Mouse (Mus musculus) heart, adult 2 months (tissue): ENCODE results near the gene Sccpdh. TPM values are rescaled to one million over a fixed set of nuclear protein-coding genes. Genes with fewer than 3 reads are reported as not detected.

Experiments used
- DNase-seq, 2 experiments: peaks; one replicate each; pipeline ENCODE4 v3.0.0; 2021
- H3K27ac ChIP-seq: fragments of 200-600 bp; 2 replicates; pipeline ENCODE4 v1.8.1; 2022
- H3K27me3 ChIP-seq: fragments of 200-500 bp; 2 replicates; pipeline ENCODE4 v1.6.1; 2012; ENCODE audit warnings: mild to moderate bottlenecking, low read length, inconsistent platforms, mixed read lengths; ENCODE audit not compliant: control insufficient read depth, insufficient read depth
- H3K36me3 ChIP-seq: fragments of 200-500 bp; 2 replicates; pipeline ENCODE4 v1.6.1; 2012; ENCODE audit warnings: low read length, inconsistent platforms; ENCODE audit not compliant: control insufficient read depth, insufficient read depth
- H3K4me1 ChIP-seq: fragments of 200-500 bp; 2 replicates; pipeline ENCODE4 v1.6.1; 2011; ENCODE audit warnings: low read length; ENCODE audit not compliant: control insufficient read depth, insufficient read depth
- H3K4me3 ChIP-seq: fragments of 200-600 bp; 2 replicates; pipeline ENCODE4 v1.8.1; 2022
- H3K79me2 ChIP-seq: fragments of 200-500 bp; replicated peaks from 2 replicates; pipeline ENCODE4 v1.6.1; 2012; ENCODE audit warnings: mild to moderate bottlenecking, inconsistent platforms, low read length, moderate library complexity, mixed read lengths; ENCODE audit not compliant: control insufficient read depth, insufficient read depth
- H3K9ac ChIP-seq: fragments of 200-500 bp; 2 replicates; pipeline ENCODE4 v1.6.1; 2012; ENCODE audit warnings: low read depth, mild to moderate bottlenecking, control low read depth, inconsistent platforms, low read length, mixed read lengths
- CTCF ChIP-seq: fragments of 200-600 bp; IDR thresholded peaks from 2 replicates; pipeline ENCODE4 v1.8.1; 2022; ENCODE audit warnings: antibody characterized with exemption, mild to moderate bottlenecking, moderate library complexity
- EP300 ChIP-seq: fragments of 200-500 bp; IDR thresholded peaks from 2 replicates; pipeline ENCODE4 v1.6.1; 2011; ENCODE audit warnings: low read depth, low read length, control low read depth; ENCODE audit not compliant: insufficient read depth
- POLR2A ChIP-seq: fragments of 200-500 bp; IDR thresholded peaks from 2 replicates; pipeline ENCODE4 v1.6.1; 2011; ENCODE audit warnings: mild to moderate bottlenecking, low read depth, low read length, control low read depth; ENCODE audit not compliant: insufficient read depth
- WGBS: fragments of 180-500 bp; shearing (Covaris S2); methylation state at CpG from one replicate; pipeline ENCODE4 v1.1.7; 2018; 5-methylcytosine and 5-hydroxymethylcytosine counted together
- intact Hi-C: fragments of 180-260 bp; cut with DNase I; formaldehyde crosslinking; loops from one replicate; pipeline ENCODE4 v1.15.1; 2025
- polyA plus RNA-seq: library from polyadenylated mRNA; depleted of rRNA; stranded (reverse); fragments of >200 nt; gene quantifications from 2 replicates; pipeline ENCODE4 v1.2.3, GENCODE M21; 2012
- total RNA-seq, 2 experiments: library from RNA; stranded (reverse); gene quantifications; 2 replicates each; pipeline ENCODE4 v1.2.3; 2021

Sccpdh gene
- total and polyA plus RNA-seq, 3 experiments: 23.6 to 49.4 (median 47.9) TPM

- 88% methylated on average over 5 of the region's 5 CpGs for WGBS
- H3K27ac ChIP-seq: no peak overlapping the region
- no peaks in the 10 kb centered on the region for H3K36me3 ChIP-seq
- no peak overlapping the region for H3K9ac ChIP-seq
- no peak for TF ChIP-seq EP300
- TF ChIP-seq CTCF: no peak
- no peak for TF ChIP-seq POLR2A
- intact Hi-C loops: no loop called here
- H3K27me3 ChIP-seq: no peaks in the 10 kb centered on the region
- peak in 1 of 2 experiments; percentile 9 for DNase-seq
- H3K4me3 ChIP-seq: no peak overlapping the region
- H3K4me1 ChIP-seq: peaks cover 1% of the 10 kb centered on the region; the same call in 1 of the 2 replicates
- no peaks in the 10 kb centered on the region for H3K79me2 ChIP-seq
Observed at GRCm38 (mm10) chr1:179651224-179651623, 16.8 kb upstream of the Sccpdh start.

- H3K79me2 ChIP-seq: no peaks in the 10 kb centered on the region
- no peak for DNase-seq
- no peaks in the 10 kb centered on the region; the same call in 1 of the 2 replicates for H3K4me1 ChIP-seq
- H3K27me3 ChIP-seq: no peaks in the 10 kb centered on the region
- no peaks in the 10 kb centered on the region for H3K36me3 ChIP-seq
- no peak overlapping the region for H3K4me3 ChIP-seq
- TF ChIP-seq POLR2A (no peak), EP300 (no peak), CTCF (no peak)
- WGBS: 82% methylated on average over 5 of the region's 5 CpGs
- intact Hi-C loops: no loop called here
- H3K9ac ChIP-seq: no peak overlapping the region
- no peak overlapping the region for H3K27ac ChIP-seq
Observed at GRCm38 (mm10) chr1:179663065-179663464, 4.9 kb upstream of the Sccpdh start.

GRCm38 (mm10) chr1:179664309-179664930 lies 3.6 kb upstream of the Sccpdh start:
- Histone ChIP-seq H3K36me3 (peaks cover 2% of the 10 kb centered on the region; the same call in 1 of the 2 replicates), H3K4me1 (peaks cover 2% of the 10 kb centered on the region), H3K9ac (no peak overlapping the region), H3K27me3 (no peaks in the 10 kb centered on the region), H3K79me2 (no peaks in the 10 kb centered on the region), H3K4me3 (no peak overlapping the region), H3K27ac (no peak overlapping the region)
- WGBS: 78% methylated on average over 4 of the region's 4 CpGs
- TF ChIP-seq EP300: no peak
- TF ChIP-seq POLR2A: no peak
- TF ChIP-seq CTCF: no peak
- intact Hi-C loops: no loop called here
- no peak for DNase-seq

GRCm38 (mm10) chr1:179666971-179667370 lies 1.0 kb upstream of the Sccpdh start:
- 79% methylated on average over 2 of the region's 2 CpGs for WGBS
- intact Hi-C loops: no loop called here
- TF ChIP-seq EP300: no peak
- no peak for TF ChIP-seq POLR2A
- TF ChIP-seq CTCF: no peak
- H3K4me1 ChIP-seq: peaks cover 2% of the 10 kb centered on the region
- no peaks in the 10 kb centered on the region for H3K79me2 ChIP-seq
- H3K27ac ChIP-seq: no peak overlapping the region
- DNase-seq: no peak
- H3K36me3 ChIP-seq: peaks cover 3% of the 10 kb centered on the region; the same call in 1 of the 2 replicates
- H3K27me3 ChIP-seq: no peaks in the 10 kb centered on the region
- no peak overlapping the region for H3K4me3 ChIP-seq
- H3K9ac ChIP-seq: no peak overlapping the region

GRCm38 (mm10) chr1:179667450-179667849 lies 560 bp upstream of the Sccpdh start:
- TF ChIP-seq POLR2A: no peak
- TF ChIP-seq CTCF: no peak
- TF ChIP-seq EP300: no peak
- peak overlapping the region; percentile 77 for H3K27ac ChIP-seq
- H3K79me2 ChIP-seq: no peaks in the 10 kb centered on the region
- no peaks in the 10 kb centered on the region for H3K27me3 ChIP-seq
- peak overlapping the region; percentile 70 for H3K9ac ChIP-seq
- intact Hi-C loops: no loop called here
- no peak for DNase-seq
- peaks cover 2% of the 10 kb centered on the region for H3K4me1 ChIP-seq
- peak overlapping the region; percentile 91 for H3K4me3 ChIP-seq
- 21% methylated on average over 7 of the region's 7 CpGs for WGBS
- H3K36me3 ChIP-seq: peaks cover 3% of the 10 kb centered on the region; the same call in 1 of the 2 replicates

GRCm38 (mm10) chr1:179668836-179669537 lies 977 bp downstream of the Sccpdh start:
- WGBS: 16% methylated on average over 12 of the region's 12 CpGs
- intact Hi-C loops: no loop called here

More at GRCm38 (mm10) chr1:179668836-179669537, 977 bp downstream of the Sccpdh start:
- Histone ChIP-seq H3K4me1 (peaks cover 2% of the 10 kb centered on the region), H3K36me3 (peaks cover 3% of the 10 kb centered on the region; the same call in 1 of the 2 replicates), H3K79me2 (no peaks in the 10 kb centered on the region), H3K27me3 (no peaks in the 10 kb centered on the region), H3K4me3 (peak overlapping the region; percentile 91), H3K9ac (peak overlapping the region; percentile 70), H3K27ac (peak overlapping the region; percentile 77)
- no peak for DNase-seq
- TF ChIP-seq CTCF (peak; percentile 34), EP300 (no peak)
